Mouse (Mus musculus): ENCODE measurements around the gene Cbl. TPM values are rescaled to one million over a fixed set of nuclear protein-coding genes. Genes with fewer than 3 reads are reported as not detected.
A peak's percentile ranks its signal among the peaks of the same experiment; 100 is the strongest.

Gene Cbl
- total RNA-seq, 4 experiments from 2014 or later, result 5.1 to 10.2 (median 7.3) TPM

DNA sequence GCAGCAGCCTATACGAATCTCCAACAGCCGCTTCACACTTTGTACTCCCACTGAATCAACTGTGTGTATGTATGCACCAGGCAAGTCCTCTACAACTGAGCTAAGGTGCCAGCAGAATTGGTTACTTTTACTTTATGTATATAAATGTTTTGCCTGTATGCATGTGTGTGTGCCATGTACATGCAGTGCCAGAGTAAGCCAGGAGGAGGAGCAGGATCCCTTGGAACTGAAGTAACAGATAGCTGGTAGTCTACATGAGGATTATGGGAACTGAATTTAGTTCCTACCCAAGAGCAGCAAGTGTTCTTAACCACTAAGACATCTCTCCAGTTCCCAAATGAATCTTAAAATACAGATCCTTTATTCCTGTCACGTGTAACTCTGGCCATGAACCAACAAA is 51.6 kb downstream of the Cbl start:
- DNase-seq (ENCODE audit: low spot score in 2 of 2), result no peak

DNA sequence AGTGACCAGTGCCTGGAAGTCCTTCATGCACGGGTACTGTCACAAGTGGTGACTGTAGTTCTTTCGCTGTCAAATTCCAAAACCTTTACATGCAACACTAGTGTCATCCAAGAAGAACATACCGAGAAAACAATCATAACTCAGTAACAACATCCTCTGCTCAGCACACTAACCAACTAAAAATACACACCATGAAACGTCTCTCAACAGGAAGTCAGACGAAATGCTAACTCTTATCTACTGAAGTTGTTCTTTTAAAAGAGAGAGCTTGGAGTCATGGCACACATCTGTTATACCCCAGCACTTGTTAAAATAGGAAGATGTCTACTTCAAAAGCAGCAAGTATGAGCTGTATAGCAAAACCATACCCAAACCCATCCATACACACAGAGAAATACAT is 52.3 kb downstream of the Cbl start:
- DNase-seq (ENCODE audit: low spot score in 2 of 2), result no peak

DNA sequence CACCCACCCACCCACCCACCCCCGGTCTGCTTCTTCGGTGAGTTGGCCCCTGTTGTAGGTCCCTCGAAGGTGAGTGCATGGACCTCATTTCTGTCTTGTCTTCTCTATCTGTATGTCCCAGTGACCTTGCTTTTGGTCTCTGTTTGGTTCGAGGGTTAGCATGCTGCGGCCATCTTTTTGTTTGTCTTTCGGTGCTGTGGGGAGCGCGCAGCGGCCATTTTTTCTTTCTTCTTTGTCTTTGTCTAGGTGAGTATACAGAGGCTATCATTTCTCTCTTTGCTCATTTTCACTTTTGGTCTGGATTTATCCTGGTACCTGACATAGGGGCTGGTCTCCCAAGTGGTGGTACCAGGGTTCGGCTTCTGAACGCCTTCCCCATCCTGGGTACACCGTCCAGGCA is 55.0 kb downstream of the Cbl start:
- no peak for DNase-seq (ENCODE audit: low spot score in 2 of 2)

DNA sequence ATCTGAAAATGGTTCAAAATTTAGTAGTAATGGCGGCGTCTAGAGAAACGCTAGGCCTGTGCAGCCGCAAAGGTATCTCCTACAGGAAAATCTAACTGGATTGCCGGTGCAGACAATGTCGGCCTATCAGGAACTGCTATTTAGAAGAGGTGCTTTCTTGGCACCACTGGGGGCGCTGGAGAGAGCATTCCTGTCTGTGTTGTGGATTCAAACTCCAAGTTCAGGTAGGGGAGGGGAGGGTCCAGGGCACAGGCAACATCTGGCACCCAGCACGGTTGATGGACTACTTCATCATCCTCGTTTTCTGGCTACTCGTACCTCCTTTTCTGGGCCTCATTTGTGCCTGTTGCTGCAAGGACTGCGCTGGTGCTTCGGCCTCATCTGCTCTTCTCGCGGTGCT is 55.5 kb downstream of the Cbl start:
- DNase-seq (ENCODE audit: low spot score in 2 of 2), result no peak

DNA sequence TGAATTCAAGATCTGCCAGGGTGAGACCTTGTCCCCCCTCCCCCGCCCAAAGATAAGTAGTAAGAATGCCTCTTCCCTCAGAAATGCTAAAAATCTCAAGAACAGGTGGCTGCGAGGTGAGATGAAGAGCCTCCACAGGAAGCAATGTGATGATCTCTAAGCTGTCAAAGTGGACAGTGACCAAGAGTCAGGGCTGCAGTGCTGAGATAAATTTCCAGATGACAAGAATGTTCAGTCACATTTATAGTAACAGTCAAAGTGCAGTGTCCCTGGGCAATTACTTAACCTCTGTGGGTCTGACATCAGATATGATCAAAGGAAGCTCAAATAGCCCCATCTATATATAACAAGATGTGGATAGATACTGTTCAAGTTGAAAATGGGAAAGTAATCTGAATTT is 56.4 kb downstream of the Cbl start:
- DNase-seq (ENCODE audit: low spot score in 2 of 2), result no peak

DNA sequence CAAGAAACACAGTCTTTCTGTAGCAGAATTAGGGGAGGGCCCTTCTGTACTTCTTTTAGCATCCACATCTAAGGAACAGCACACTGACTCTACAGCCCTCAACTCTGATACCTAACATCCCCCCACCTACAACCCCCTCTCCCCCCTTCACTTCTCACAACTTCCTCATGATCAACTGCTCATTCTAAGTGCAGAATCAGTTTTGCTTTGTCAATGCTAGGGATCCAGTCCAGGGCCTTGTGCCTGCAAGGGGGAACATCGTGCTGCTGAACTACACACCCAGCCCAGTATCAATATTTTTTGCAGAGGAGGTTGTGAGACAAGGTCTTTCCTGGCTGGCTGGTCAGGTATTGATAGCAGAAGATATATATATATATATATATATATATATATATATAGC is 57.9 kb downstream of the Cbl start:
- no peak for DNase-seq (ENCODE audit: low spot score in 2 of 2)

DNA sequence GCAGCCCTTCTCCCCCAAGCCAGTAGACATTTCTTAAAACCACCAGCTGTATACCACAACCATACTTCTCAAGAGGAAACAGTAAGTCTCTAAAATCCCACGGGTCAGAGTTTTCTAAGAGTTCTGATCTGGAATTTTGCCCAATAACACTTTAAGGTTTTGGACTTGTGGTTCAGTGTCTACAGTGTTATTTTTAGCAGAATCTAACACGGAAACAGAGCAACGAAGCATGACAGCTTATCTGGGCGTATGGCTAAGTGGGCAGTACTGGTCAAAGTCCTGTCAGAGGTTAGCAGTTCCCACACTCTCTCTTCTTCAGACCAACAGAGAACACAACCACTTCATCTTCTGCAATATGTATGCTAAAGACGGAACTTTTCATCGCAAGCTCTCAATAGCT is 58.3 kb downstream of the Cbl start:
- no peak for DNase-seq (ENCODE audit: low spot score in 2 of 2)

DNA sequence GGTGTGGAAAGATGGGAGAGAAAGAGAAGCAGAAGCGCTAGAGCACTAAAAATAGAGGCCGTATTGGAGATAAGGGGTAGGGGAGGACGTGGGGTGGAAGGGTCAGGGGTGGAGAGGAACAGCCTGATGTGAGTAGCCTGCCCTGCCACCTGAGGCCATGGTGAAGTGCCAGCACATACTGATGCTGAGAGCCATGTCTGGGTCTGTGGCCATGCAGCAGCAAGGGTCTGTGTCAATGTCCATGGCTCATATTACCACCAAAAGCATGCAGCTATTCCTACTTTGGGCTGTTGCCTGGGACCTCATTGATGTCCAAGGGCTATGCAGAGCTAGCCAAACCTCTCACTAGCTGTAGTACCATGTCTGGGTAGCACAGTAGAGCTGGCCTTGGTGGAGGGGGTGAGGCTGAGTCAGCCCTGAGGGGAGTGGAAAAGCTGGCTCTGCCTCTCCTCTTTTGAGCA is 63.1 kb downstream of the Cbl start:
- DNase-seq (ENCODE audit: low spot score in 2 of 2), result peak in 1 of 2 experiments; percentile 25

DNA sequence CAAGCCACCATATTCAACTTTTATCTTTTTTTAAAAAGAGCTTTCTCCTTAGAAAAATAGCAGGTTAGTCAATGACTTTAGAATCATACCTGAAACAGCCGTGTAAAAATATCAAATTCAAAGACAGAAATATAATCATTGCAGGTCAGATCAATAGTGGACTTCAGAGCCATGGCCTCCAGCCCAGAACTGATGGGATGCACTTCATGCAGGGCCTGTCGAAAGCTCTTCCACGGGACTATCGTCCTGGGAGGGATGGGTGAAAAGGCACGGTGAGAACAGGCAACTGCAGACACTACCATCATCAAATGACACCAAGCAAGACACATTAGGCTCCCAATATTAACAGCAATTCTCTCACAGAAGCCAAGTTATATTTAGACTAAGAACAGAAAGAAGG is 64.9 kb downstream of the Cbl start:
- no peak for DNase-seq (ENCODE audit: low spot score in 2 of 2)

DNA sequence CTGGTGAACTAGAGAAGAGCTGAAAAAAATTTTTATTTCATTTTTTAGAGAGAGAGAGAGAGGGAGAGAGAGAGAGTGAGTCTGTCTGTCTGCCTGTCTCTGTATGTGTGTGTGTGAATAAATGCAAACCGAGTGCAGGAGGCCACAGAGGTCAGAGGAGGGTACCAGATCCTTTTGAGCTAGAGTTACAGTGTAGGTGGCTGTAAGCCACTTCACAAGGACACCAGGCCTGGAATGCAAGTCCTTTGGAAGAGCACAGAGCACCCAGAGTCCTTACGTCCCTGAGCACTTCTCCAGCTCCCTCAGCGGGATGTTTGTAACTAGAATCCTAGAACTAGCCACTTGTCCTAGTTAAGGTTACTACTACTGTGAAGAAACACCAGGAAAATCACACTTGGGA is 74.0 kb downstream of the Cbl start:
- DNase-seq (ENCODE audit: low spot score in 2 of 2), result no peak

DNA sequence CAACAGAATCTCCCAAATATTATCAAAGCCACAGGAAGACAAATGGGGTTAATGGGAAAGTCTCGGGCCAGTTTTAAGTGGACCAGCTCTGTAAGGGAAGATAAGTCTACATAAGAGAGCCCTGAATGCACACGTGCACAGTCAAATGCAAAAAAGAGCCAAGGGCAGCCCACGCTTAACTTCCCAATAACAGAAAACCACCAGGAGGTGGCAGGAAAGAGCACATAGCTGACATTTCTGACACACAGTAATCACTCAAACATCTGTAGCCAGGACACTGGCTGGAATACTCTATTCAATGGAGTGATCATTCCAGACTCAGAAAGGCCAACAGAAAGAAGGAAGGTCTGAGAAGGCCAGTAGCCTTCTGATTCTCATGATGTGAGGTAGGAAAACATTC is 86.6 kb downstream of the Cbl start:
- no peak for DNase-seq (ENCODE audit: low spot score in 2 of 2)

DNA sequence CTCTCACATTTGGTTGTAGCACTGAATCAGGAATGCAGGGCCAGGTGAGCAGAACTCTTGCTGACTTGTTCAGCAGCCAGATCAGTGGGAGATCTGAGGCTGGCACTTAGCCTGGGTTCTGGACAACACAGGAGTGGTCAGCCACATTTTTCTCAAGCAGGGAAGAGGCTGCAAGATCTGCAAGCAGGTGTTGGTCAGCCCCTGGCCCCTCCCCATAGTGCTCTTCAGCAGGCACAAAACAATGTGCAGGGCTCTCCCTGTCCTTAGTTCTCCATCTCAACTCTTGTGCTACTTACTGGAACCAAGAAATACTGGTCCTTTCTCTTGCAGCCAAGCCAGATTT is 89.2 kb downstream of the Cbl start:
- no peak for DNase-seq (ENCODE audit: low spot score in 2 of 2)

DNA sequence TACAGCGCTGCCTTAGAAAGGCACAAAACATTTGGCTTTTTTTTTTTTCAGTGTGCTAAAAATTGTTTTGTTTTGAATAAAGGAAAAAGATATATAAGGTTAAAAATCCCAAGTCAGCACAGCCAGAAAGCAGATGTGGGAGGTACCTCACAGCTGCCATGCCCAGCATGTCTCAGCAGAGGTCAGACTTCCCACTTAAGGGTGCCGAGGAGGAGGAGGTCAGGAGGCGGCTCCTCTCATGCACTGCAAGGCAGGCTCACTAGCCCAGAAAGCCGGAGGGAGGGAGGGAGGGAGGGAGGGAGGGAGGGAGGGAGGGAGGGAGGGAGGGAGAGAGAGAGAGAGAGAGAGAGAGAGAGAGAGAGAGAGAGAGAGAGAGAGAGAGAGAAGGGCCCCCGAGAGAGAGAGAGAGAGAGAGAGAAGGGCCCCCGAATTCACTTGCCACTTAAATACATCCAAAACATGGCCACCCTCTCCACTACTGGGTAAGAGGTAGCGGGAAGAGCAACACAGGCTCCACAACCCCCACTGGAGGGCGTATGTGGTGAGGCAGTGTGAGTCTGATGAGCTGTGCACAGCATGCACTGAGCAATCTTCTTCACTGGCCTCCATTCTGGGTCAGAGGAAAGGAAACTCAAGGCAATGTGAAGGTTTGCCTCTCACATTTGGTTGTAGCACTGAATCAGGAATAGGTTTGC is 89.7 kb downstream of the Cbl start:
- DNase-seq (ENCODE audit: low spot score in 2 of 2), result no peak

DNA sequence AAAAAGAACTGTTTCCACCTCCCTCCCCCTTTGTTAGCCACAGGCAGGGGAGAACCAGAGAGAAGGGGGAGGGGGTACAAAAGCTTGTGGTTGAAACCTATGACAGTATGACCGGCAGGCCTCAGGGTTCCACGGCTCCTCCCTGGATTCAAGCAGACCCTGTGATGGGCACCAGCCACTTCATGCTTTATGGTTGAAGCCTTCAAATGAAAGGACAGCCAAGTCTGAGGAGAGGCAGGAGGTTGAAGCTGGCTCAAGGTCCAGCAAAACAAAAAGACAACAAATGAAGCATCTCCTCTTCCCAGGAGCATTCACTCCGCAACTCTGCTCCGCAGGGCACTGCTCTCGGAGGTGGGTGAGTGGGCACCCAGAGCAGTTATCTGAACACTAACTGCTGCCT is 90.4 kb downstream of the Cbl start:
- DNase-seq (ENCODE audit: low spot score in 2 of 2), result no peak

DNA sequence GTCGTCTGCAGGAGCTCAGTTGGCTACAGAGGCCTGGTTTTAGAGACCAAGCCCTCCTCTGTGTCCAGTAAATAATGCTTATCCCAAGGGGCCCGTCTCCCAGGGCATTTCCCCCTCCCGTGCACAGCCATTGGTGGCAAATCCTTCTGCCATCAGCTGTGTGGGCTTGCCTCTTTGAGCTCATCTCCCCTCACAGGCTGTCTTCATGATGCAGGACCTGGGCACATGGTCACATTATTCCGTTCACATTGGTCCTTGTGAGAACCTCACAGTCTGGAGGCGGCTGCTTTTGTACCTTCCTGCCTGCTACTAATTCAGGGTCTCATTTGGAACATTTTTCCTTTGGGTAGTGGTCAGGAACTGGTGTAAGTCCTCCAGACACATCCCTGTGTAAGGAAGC is 91.9 kb downstream of the Cbl start:
- no peak for DNase-seq (ENCODE audit: low spot score in 2 of 2)

DNA sequence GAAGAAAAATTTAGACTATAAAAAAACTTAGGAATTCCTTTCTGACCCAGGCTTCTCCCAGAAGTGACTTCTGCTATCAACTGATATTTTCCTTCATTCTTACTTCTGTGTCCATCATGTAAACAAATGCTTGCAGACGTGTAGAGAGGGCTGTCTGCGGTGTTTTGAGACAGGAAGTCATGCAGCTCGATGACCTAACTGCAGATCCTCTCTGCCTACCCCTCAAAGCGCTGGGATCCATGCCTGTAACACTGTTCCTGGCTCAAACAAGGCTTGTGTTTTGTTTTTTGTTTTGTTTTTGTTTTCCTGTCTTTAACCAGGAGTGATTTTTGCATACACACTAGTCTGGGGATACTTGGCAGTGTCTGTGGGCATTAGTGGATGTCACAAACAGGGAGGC is 96.0 kb downstream of the Cbl start:
- DNase-seq (ENCODE audit: low spot score in 2 of 2), result no peak

DNA sequence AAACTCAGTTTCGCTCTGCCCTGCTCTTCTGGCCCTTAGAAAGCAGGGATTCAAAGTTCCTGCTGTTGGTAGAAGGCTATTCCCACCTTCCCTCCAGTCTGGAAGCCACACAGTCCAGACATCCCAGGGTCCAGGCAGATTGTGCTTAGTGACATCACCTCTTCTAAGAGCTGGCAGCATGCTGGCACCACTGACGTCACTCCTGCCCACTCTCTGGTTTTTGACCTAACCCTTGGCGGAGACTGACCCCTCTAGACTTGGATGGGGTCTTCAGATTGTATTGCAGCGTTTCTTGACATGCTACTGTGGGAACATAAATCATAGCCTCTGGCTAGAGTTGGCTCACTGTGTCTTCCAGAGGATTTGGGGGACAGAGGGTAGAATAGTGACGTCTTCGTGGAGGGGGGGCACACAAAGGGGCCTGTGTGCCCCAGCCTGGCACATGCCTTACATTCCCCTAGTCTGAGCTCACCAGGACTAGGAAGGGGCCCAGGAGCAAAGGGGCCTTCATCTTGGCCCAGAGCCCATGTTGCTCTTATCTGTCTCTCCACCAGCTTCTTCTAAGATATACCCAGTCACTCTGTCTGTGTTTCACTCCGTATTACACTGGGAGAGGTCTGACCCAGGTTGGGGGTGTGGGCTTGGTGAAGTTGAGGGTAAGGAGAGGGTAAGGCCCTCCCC is 98.0 kb downstream of the Cbl start:
- no peak for DNase-seq (ENCODE audit: low spot score in 2 of 2)

DNA sequence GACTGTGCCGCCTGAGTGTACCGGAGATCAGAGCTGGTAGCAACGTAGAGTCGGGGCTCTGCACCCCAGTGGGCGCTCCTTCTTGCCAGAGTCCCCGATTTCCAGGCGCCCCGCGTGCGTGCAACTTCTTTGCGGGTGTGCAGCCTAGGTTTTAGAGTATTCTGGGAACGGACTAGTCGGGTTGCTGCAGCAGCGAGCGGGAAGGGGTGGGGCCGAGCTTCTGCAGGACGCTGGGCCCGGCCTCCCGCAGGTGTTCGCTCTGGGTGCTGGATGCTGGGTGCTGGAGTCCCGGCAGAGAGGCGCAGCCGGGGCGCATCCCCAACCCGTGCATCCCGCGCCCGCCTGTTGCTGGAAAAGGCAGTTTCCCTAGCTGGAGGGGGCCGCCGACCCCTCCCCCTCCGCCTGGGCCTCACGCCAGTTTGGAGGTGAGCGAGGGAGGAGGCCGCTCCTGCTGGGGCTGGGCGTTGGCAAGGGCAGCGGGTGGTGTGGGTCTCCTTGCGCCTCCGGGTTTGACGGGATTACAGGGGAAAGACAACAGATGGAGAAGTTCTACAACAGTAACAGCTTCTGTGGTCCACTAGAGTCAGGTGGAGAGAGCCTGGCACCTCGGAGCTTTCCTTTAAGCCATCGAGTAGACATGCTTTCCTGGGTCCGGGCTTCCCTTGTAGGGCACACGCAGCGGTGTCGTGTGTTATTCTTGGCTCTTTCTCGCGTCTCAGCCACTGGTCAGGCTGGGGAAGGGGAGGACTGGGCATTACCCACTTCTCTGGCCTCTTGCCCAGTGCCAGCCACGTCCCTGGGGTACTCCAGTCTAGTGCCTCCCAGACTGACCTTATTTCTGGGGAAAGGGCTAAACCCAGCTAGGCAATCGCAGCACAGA is 98.8 kb downstream of the Cbl start:
- peak in 1 of 2 experiments; percentile 27 for DNase-seq (ENCODE audit: low spot score in 2 of 2)

DNA sequence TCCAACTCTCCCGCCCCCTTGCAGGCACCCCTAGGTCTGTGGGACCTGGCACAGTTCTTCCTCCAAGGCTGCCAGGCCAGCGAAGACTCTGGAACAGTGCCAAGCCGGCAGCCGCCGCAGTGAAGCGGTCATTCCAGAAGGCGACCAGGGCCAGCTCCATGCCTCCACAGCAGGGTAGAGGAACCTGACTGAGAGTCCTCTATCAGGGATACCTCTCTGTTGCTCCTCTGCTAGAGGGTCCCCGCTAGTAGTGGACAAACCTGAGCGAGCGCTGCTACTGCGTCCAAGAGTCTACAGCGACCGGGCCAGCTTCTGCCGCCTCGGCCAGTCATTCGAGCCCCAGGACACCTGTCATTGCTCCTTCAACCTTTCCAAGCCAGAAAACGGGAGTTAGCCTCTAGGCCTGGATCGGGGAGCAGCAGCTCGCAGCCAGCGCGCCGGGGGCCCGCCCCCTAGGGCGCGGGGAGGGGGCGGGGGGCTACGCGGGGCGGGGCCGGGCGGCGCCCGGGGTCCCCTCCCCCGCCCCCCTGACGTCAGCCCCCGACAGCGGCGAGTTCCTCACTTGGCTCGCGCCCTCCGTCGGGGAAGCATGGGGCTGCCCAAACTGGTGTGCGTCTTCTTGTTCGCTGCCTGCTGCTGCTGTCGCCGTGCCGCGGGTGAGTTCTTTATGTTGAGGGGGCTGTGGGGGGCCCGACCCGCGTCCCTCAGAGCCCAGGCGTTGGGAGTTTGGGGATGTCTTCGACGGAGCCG is 99.6 kb downstream of the Cbl start, which contains the start of gene Mcam:
Gene Mcam, plus strand, starts transcription at position 369 of the 750 bp plus-strand sequence.
- DNase-seq (ENCODE audit: low spot score in 2 of 2), result peak; percentile 48 to 66

DNA sequence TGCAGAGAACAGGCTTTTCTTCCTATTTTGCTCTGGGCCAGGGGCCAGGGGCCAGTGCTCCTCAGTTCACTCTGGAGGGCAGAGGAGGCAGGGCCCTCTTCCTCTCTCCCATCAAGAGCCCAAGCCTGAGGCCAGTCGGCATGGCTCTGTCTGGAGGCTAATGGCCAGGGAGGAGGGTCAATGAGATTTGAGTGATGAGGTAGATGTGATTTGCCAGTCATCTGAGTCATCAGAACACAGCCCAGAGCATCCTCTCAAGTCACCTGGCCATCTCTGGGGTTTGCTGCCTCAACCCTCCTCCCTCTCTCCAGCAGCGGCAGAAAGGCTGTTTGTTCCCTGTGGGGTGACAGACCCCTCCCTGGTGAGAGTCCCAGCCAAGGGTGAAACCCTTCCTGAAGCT is 100.6 kb downstream of the Cbl start:
- DNase-seq (ENCODE audit: low spot score in 2 of 2), result no peak

DNA sequence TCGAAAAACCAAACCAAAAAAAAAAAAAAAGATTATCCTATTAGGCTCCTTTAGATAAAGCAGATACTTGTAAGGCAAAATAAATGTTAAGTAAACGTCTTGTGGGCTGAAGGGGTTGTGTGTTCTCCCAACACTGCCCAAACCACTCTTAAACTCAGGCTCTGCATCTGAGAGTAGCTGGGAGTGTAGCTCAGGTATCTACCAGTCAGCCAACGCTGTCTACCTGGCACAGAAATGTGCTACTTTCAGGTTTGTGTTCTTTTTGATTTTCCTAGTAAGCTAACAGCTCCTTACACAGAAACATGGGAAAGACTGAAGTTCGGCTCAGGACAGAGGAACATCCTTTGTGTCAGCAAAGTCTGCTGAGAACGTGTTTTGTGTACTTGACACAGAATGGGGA is 101.6 kb downstream of the Cbl start:
- DNase-seq (ENCODE audit: low spot score in 2 of 2), result no peak

DNA sequence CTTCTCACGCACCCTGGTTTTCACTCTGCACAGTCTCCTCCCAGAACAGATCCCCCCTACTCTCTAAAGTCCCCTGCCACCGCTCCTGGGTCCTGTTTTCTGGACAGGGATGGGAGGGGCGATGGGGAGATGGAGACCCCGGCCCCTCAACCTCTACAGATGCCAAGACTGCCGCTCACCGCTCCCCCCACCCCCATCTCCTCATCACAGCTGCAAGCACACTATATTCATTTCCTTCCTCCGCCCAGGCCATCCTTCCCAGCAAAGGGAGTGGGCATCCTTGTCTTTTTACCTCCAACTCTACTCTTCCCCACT is 102.6 kb downstream of the Cbl start:
- no peak for DNase-seq (ENCODE audit: low spot score in 2 of 2)
